Mouse (Mus musculus) cortical plate, adult 2 months (tissue): Measurements from ENCODE around the gene Gm7138. TPM values are rescaled to one million over a fixed set of nuclear protein-coding genes. Genes with fewer than 3 reads are reported as not detected.
"Not testable (repeated sequence)": the region's sequence is repeated elsewhere in the genome, so short reads cannot be mapped to it uniquely, and the experiment has no call there.

Source experiments
- H3K27ac ChIP-seq: fragments of 200-500 bp; 2 replicates; pipeline ENCODE4 v1.5.1; 2012; ENCODE audit warnings: low read length, control low read depth, inconsistent platforms; ENCODE audit not compliant: insufficient read depth
- H3K4me1 ChIP-seq: fragments of 200-500 bp; 2 replicates; pipeline ENCODE4 v1.6.1; 2011; ENCODE audit warnings: low read length; ENCODE audit not compliant: control insufficient read depth, insufficient read depth
- H3K4me3 ChIP-seq: fragments of 200-500 bp; 2 replicates; pipeline ENCODE4 v1.5.1; 2011; ENCODE audit warnings: mild to moderate bottlenecking, low read length, control low read depth; ENCODE audit not compliant: insufficient read depth
- CTCF ChIP-seq: fragments of 200-500 bp; IDR thresholded peaks from 2 replicates; pipeline ENCODE4 v1.5.1; 2011; ENCODE audit warnings: mild to moderate bottlenecking, control low read depth, low read length; ENCODE audit not compliant: insufficient read depth; ENCODE audit errors: extremely low read depth
- POLR2A ChIP-seq: fragments of 200-500 bp; IDR thresholded peaks from 2 replicates; pipeline ENCODE4 v1.6.1; 2011; ENCODE audit warnings: mild to moderate bottlenecking, low read length, control low read depth; ENCODE audit not compliant: insufficient read depth; ENCODE audit errors: extremely low read depth
- polyA plus RNA-seq: library from polyadenylated mRNA; depleted of rRNA; stranded (reverse); fragments of >200 nt; gene quantifications from 2 replicates; pipeline ENCODE4 v1.2.3, GENCODE M21; 2012

The Gm7138 gene
- polyA plus RNA-seq, 1 experiment, result not detected

DNA sequence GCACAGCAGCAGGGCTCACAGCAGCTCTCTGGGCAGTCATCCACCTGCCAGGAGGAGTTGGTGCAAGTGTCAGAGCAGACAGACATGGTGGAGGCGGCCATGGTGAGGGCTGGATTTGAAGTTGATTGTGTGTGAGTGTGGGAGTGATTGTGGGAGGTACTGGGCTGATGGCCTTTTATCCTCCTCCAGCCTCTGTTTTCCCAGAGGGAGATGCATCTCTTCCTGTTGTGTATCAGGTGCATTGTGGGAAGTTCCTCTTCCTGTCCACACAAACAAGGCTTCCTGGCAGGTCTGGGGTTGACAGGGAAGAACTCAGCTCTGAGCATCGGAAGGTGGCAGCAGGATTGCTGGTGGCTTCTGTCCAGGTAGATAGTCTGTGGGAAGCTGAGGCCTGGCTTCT, 18.2 kb upstream of the Gm7138 start, which contains the start of gene Gm9639:
TSS of gene Gm9639 (minus strand) at position 101 of the 400 bp plus-strand sequence.
- no peak within 1 kb of the TSS for H3K4me3 ChIP-seq
- TF ChIP-seq CTCF (no peak), POLR2A (no peak)

DNA sequence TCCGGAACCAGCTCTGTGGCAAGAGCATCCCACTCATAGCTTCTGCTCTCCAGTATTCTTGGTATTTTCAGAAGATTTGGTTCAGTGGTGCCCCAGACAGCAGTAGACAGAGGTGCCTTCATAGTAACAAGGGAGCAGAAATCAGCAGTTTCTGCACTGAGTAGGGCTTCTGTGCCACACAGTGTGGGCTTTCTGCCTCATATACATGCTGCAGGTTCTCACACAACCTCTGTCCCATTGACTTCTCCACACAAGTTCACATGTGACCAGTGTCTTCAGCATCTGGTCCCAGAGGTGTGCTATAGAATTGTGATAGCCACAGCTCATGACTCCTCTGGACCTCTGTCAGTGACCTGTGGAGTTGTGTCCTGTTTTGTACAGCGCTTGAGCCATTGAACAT, 11.9 kb upstream of the Gm7138 start:
- TF ChIP-seq POLR2A (no peak), CTCF (no peak)
- Histone ChIP-seq H3K4me3 (no peak overlapping the region), H3K27ac (no peak overlapping the region), H3K4me1 (no peaks in the 10 kb centered on the region)

More for the DNA sequence above, 18.2 kb upstream of the Gm7138 start, which contains the start of gene Gm9639:
- Histone ChIP-seq H3K27ac (no peak within 1 kb of the TSS), H3K4me1 (no peaks in the 10 kb centered on the region)

DNA sequence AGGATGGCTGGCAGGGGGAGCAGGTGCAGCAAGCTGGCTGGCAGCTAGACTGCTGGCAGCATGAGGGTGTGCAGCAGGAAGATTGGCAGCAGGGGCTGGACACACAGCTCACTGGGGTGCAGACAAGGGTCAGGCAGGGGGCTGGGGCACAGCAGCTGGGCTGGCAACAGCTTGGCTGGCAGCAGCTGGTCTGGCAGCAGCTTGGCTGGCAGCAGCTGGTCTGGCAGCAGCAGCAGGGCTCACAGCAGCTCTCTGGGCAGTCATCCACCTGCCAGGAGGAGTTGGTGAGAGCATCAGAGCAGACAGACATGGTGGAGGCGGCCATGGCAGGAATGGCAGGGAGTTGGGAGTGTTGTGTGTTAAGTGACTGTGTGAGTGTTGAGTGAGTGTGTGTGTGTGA, 11.1 kb upstream of the Gm7138 start, which contains the start of gene Gm7137:
TSS of gene Gm7137 (minus strand) at position 325 of the 400 bp plus-strand sequence.
- H3K27ac ChIP-seq, H3K4me3 ChIP-seq, H3K4me1 ChIP-seq: not testable (repeated sequence)

DNA sequence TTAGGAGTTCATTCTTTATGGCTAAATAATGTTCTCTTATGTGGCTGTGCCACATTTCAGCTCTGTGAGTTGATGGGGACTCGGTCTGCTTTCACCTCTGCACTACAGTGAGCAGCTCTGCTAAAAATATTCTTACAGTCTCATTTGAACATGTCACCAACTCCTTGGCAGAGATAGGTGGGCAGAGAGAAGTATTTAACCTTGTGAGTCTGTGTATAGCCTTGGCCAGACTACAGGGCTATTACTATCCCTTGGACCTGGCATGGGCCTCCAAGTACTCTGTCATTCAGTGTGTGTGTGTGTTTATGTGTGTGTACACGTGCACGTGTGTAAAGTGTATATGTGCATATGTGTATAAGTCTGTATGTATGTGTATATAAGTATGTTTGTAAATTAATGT, 6.7 kb upstream of the Gm7138 start:
- not testable (repeated sequence) for H3K4me3 ChIP-seq, H3K4me1 ChIP-seq, H3K27ac ChIP-seq

- H3K4me1 ChIP-seq, H3K4me3 ChIP-seq: not testable (repeated sequence)
Measured at GRCm38 (mm10) chr10:77782442-77782841, 5.7 kb upstream of the Gm7138 start, which contains the start of gene Gm3250. Gene Gm3250 (minus strand): TSS chr10:77782542.

DNA sequence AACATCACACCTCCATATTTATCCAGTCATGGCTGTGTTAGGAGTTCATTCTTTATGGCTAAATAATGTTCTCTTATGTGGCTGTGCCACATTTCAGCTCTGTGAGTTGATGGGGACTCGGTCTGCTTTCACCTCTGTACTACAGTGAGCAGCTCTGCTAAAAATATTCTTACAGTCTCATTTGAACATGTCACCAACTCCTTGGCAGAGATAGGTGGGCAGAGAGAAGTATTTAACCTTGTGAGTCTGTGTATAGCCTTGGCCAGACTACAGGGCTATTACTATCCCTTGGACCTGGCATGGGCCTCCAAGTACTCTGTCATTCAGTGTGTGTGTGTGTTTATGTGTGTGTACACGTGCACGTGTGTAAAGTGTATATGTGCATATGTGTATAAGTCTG, 4.6 kb downstream of the Gm7138 start:
- H3K4me3 ChIP-seq, H3K4me1 ChIP-seq, H3K27ac ChIP-seq: not testable (repeated sequence)

More at GRCm38 (mm10) chr10:77782442-77782841, 5.7 kb upstream of the Gm7138 start, which contains the start of gene Gm3250:
- not testable (repeated sequence) for H3K27ac ChIP-seq

DNA sequence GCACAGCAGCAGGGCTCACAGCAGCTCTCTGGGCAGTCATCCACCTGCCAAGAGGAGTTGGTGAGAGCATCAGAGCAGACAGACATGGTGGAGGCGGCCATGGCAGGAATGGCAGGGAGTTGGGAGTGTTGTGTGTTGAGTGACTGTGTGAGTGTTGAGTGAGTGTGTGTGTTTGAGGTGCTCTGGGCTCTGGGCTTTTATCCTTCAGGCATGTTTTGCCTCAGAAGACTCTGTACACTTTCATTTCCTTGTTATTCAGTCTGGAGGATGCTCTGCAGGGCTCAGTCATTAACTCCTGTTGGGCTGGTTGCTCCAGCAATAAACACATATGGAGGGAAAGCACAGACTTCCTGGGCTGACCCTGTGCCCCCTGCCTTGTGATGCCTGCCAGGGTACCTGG, 5.5 kb downstream of the Gm7138 start, which contains the start of gene Gm3238:
TSS of gene Gm3238 (minus strand) at position 101 of the 400 bp plus-strand sequence.
- not testable (repeated sequence) for H3K27ac ChIP-seq, H3K4me3 ChIP-seq, H3K4me1 ChIP-seq

GRCm38 (mm10) chr10:77769727-77770126, 7.0 kb downstream of the Gm7138 start:
- Histone ChIP-seq H3K4me1 (no peaks in the 10 kb centered on the region), H3K27ac (no peak overlapping the region; the same call in 1 of the 2 replicates), H3K4me3 (no peak overlapping the region)
- TF ChIP-seq POLR2A (no peak), CTCF (no peak)

- H3K4me3 ChIP-seq, H3K27ac ChIP-seq, H3K4me1 ChIP-seq: not testable (repeated sequence)
Measured at GRCm38 (mm10) chr10:77759582-77759981, 17.2 kb downstream of the Gm7138 start, which contains the start of gene Gm3233. Gene Gm3233 (minus strand): TSS chr10:77759682.

- no peaks in the 10 kb centered on the region for H3K4me1 ChIP-seq
- H3K27ac ChIP-seq, result no peak overlapping the region
- TF ChIP-seq CTCF (no peak), POLR2A (no peak)
- no peak overlapping the region for H3K4me3 ChIP-seq
Measured at GRCm38 (mm10) chr10:77753448-77753847, 23.3 kb downstream of the Gm7138 start.

- H3K27ac ChIP-seq, H3K4me3 ChIP-seq, H3K4me1 ChIP-seq: not testable (repeated sequence)
Measured at GRCm38 (mm10) chr10:77752312-77752711, 24.4 kb downstream of the Gm7138 start.

DNA sequence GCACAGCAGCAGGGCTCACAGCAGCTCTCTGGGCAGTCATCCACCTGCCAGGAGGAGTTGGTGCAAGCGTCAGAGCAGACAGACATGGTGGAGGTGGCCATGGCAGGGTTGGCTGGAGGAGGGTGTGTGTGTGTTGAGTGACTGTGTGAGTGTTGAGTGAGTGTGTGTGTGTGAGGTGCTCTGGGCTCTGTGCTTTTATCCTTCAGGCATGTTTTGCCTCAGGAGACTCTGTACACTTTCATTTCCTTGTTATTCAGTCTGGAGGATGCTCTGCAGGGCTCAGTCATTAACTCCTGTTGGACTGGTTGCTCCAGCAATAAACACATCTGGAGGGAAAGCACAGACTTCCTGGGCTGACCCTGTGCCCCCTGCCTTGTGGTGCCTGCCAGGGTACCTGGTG, 25.5 kb downstream of the Gm7138 start, which contains the start of gene Gm9736:
TSS of gene Gm9736 (minus strand) at position 101 of the 400 bp plus-strand sequence.
- H3K4me3 ChIP-seq, H3K27ac ChIP-seq, H3K4me1 ChIP-seq: not testable (repeated sequence)

DNA sequence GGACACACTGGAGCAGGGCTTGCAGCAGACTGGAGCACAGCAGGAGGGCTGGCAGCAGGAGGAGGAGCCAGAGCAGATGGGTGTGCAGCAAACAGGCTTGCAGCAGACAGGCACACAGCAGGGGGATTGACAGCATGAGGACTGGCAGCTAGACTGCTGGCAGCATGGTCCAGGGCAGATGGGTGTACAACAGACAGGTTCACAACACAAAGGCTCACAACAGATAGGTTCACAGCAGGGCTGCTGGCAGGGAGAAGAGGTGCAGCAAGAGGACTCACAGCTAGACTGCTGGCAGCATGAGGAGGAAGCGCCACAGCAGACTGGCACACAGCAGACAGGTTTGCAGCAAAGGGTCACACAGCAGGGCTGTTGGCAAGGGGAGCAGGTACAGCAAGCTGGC, 26.1 kb downstream of the Gm7138 start:
- not testable (repeated sequence) for H3K27ac ChIP-seq, H3K4me3 ChIP-seq, H3K4me1 ChIP-seq

DNA sequence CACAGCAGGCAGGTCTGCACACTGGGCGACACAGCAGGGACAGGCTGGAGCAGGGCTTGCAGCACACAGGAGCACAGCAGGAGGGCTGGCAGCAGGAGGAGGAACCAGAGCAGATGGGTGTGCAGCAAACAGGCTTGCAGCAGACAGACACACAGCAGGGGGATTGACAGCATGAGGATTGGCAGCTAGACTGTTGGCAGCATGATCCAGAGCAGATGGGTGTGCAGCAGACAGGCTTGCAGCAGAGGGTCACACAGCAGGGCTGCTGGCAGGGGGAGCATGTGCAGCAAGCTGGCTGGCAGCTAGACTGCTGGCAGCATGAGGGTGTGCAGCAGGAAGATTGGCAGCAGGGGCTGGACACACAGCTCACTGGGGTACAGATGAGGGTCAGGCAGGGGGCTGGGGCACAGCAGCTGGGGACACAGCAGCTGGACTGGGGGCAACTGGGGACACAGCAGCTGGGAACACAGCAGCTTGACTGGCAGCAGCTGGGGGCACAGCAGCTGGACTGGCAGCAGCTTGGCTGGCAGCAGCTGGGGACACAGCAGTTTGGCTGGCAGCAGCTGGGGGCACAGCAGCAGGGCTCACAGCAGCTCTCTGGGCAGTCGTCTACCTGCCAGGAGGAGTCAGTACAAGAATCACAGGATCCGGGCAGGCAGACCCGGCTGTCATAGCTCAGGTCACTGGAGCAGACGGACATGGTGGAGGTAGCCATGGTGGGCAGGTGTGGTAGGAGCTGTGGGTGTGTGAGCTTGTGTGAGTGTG, 34.6 kb downstream of the Gm7138 start, which contains the start of gene Gm18596:
TSS of gene Gm18596 (minus strand) at position 715 of the 765 bp plus-strand sequence.
- H3K27ac ChIP-seq, H3K4me3 ChIP-seq, H3K4me1 ChIP-seq: not testable (repeated sequence)
